Mouse (Mus musculus) embryonic fibroblast, embryonic 13.5 days (primary cell): ENCODE data around the gene Tedc2.

Source experiments
- CTCF ChIP-seq: IDR thresholded peaks from 2 replicates; pipeline ENCODE4 v1.5.1; 2011; ENCODE audit warnings: mild to moderate bottlenecking, control low read depth, low read length, moderate library complexity, borderline replicate concordance; ENCODE audit not compliant: insufficient read depth
- POLR2A ChIP-seq: IDR thresholded peaks from 2 replicates; pipeline ENCODE4 v1.6.1; 2011; ENCODE audit warnings: low read depth, mild to moderate bottlenecking, control low read depth, low read length, moderate library complexity

GRCm38 (mm10) chr17:24208641-24209042 is 12.0 kb downstream of the Tedc2 start:
- no peak for TF ChIP-seq CTCF
- no peak for TF ChIP-seq POLR2A
